Mouse (Mus musculus): ENCODE data around the gene Arhgap25. TPM values are rescaled to one million over a fixed set of nuclear protein-coding genes. Genes with fewer than 3 reads are reported as not detected.

Arhgap25 gene
- polyA plus RNA-seq, 1 experiment, result 2.3 TPM

GRCm38 (mm10) chr6:87449534-87449933 is 83.5 kb downstream of the Arhgap25 start:
- DNase-seq (ENCODE audit: low spot score), result no peak

DNA sequence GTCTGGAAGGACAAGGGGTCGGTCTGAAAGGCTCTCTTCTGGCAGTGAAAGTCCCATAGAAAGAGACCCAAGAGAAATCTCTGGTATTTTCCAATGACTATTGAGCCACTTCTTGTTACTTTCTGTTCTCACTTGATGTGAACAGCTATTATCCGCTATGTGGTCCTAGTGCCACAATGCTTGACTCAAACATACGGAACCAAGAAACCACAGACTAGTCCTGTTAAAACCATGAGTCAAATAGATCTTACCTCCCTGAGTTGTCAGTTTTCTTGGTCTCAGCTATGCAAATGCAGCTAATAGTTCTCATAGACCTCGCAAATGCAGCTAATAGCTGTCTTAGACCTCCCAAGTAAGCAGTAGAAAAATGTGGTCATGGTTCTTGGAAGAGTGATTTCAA is 85.8 kb downstream of the Arhgap25 start:
- DNase-seq (ENCODE audit: low spot score), result no peak

DNA sequence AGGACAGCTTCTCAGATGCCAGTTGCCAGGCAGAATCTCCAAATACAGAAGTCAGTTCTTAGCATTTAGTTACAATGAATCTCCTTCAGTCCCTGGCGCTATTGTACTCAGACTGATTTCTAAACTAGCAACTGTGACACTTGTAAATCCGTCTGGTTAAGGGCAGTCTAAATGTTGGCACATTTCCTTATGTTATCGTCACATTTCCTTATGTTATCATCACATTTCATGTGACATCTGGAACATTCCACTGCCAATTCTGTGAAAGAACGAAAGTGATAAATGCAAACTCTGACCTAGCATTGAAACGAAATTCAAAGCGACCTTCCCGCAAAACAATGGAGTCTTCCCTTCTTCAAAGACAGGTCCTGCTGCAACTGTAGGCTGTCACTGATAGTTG is 87.8 kb downstream of the Arhgap25 start:
- no peak for DNase-seq (ENCODE audit: low spot score)

DNA sequence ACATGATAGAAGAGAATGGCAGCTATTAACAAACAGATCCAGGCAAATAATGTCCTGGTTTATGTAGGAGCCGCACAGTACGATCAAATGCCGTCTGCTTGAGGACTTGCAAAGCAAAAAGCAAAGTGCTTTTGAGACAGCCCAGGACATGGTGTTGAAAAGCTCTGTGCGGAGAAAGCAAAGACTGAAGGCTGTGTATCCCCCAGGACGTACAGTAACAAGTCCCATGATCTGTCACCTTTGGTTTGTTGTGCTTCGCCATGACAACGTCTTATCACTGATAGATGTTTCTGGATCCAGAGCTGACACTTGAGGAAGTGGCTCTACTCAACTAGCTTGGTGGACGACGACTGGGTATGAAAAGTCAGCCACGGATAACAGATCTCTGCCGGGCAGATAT is 89.8 kb downstream of the Arhgap25 start:
- no peak for DNase-seq (ENCODE audit: low spot score)

DNA sequence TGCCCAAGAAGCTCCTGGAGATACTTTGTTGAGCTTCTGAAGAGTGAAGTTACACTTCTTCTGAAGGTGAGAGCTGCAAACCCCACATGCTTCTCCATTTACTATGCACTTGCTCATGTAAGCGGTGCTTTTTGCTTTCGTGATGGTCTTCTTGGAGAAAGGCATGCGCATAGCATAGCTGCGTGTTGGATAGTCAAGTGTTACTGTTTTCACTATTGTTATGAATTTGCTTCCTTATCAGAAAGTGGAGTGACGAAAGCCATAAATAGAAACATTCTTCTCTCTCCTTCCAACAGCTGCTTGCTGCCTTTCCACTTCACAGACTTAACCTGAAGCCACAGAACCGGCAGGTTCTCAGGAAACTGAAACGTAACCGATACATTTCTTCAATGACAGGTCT is 96.3 kb downstream of the Arhgap25 start:
- no peak for DNase-seq (ENCODE audit: low spot score)

GRCm38 (mm10) chr6:87435791-87436190 is 97.3 kb downstream of the Arhgap25 start:
- no peak for DNase-seq (ENCODE audit: low spot score)

GRCm38 (mm10) chr6:87428487-87429044 is 104.5 kb downstream of the Arhgap25 start, which contains the start of gene Bmp10:
Bmp10 (plus strand) TSS chr6:87428994.
- no peak for DNase-seq (ENCODE audit: low spot score)

- no peak for DNase-seq (ENCODE audit: low spot score)
Observed at GRCm38 (mm10) chr6:87427616-87428015, 105.4 kb downstream of the Arhgap25 start.

DNA sequence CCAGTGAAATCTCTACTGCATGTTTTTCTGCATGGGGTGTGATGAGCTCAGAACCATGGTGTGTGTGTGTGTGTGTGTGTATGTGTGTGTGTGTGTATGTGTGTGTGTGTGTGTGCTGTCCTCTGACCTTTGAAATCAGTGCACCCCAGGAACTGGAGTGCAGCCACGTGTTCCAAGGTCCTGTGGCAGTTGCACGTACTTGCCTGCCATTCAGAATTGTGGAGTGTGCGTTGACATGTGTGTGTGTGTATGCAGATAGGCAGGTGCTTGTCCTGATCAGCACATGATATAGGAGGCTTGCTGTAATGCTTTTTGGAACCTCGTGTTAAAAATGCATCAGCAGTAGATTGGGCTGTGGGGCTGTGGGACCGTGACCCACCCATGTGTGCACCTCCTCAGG is 106.1 kb downstream of the Arhgap25 start:
- no peak for DNase-seq (ENCODE audit: low spot score)

GRCm38 (mm10) chr6:87424037-87424816 is 108.8 kb downstream of the Arhgap25 start:
- no peak for DNase-seq (ENCODE audit: low spot score)

DNA sequence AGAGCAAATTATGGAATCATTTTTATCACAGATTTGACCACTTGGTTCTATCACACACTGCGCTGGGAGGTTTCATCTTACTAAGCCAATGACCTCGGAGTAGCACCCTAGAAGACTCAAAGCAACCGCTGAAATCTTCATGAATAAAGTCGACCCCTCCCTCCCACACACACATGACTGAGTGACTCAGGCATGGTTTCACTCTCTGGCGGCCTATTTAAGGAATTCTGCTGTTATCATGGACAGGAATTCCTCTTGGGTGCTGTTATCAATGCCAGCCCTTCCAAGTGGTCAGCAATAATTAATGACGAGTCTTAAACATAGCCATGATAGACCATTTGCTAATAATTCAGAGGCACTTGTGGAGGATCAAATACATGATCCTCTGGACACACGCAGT is 110.8 kb downstream of the Arhgap25 start:
- DNase-seq (ENCODE audit: low spot score), result no peak

DNA sequence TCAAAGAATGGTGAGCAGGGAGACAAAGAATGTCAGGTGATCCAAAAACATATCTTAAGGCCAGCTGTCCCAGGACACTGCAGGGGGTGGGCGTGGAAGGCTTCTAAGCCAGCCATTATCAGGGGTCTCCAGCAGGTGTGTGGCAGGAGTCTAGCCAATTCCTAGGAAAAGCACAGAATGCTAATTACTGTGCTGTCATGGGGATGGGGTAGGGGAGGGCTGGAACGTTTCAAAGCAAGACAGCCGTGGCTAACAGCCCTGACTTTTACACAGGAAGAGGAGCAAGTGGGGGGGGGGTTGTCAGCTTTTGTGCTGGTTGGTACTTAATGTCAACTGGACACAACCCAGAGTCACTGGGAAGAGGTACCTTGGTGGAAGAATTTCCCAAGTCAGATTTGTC is 121.0 kb downstream of the Arhgap25 start:
- DNase-seq (ENCODE audit: low spot score), result no peak

Other genes with a start within 250 kb of the Arhgap25 start
- 28.5 and 45.1 TPM in 2 replicates for gene Antxr1, start 197.4 kb downstream of the Arhgap25 start, polyA plus RNA-seq (2012; rRNA removed)
- 0.06 TPM in 1 of 2 replicates, not detected in the other for gene Gkn1, start 182.3 kb downstream of the Arhgap25 start, polyA plus RNA-seq (2012; rRNA removed)
- gene Gkn2, start 159.9 kb downstream of the Arhgap25 start, polyA plus RNA-seq (2012; rRNA removed), result not detected in 2 replicates
- 25.5 and 32.0 TPM in 2 replicates for gene Gkn3, start 144.3 kb downstream of the Arhgap25 start, polyA plus RNA-seq (2012; rRNA removed)
- gene Bmp10, start 104.3 kb downstream of the Arhgap25 start, polyA plus RNA-seq (2012; rRNA removed), result 0.71 and 0.78 TPM in 2 replicates
- 0.72 and 1.2 TPM in 2 replicates for gene Prokr1, start 57.5 kb upstream of the Arhgap25 start, polyA plus RNA-seq (2012; rRNA removed)
- 7.5 and 8.1 TPM in 2 replicates for gene Aplf, start 138.9 kb upstream of the Arhgap25 start, polyA plus RNA-seq (2012; rRNA removed)
- gene Efcc1, start 197.6 kb upstream of the Arhgap25 start, polyA plus RNA-seq (2012; rRNA removed), result 3.9 and 6.0 TPM in 2 replicates
- 0.19 and 0.27 TPM in 2 replicates for gene Gp9, start 244.8 kb upstream of the Arhgap25 start, polyA plus RNA-seq (2012; rRNA removed)

All from urinary bladder, adult 2 months (tissue).